Mouse (Mus musculus): ENCODE data around the gene Ppp1r13l. TPM values are rescaled to one million over a fixed set of nuclear protein-coding genes. Genes with fewer than 3 reads are reported as not detected.

The Ppp1r13l gene
- polyA plus RNA-seq, 1 experiment from 2014 or later, result 13.5 TPM

- Histone ChIP-seq H3K4me1 (replicated peaks) (peaks cover 22% of the 10 kb centered on the region), H3K36me3 (peaks cover 8% of the 10 kb centered on the region; the same call in 1 of the 2 replicates), H3K9me3 (replicated peaks) (no peaks in the 10 kb centered on the region), H3K4me3 (peak overlapping the region; percentile 40), H3K27ac (no peak overlapping the region), H3K9ac (peak overlapping the region; percentile 41), H3K27me3 (peaks cover 28% of the 10 kb centered on the region), H3K4me2 (peak overlapping the region; percentile 73)
- WGBS, result 3% methylated on average over 27 of the region's 27 CpGs
- ATAC-seq (replicated peaks; ENCODE audit: insufficient number of reproducible peaks, insufficient read depth, low FRiP score, low read depth), result peak; percentile 40; the same call in 1 of the 2 replicates
Observed at GRCm38 (mm10) chr7:19399496-19400280, 40.1 kb downstream of the Ppp1r13l start.

- H3K9ac ChIP-seq, result no peak overlapping the region
- H3K9me3 ChIP-seq (replicated peaks), result no peaks in the 10 kb centered on the region
- H3K27me3 ChIP-seq, result peaks cover 34% of the 10 kb centered on the region
- H3K27ac ChIP-seq, result no peak overlapping the region
- H3K4me3 ChIP-seq, result no peak overlapping the region
- peaks cover 27% of the 10 kb centered on the region for H3K4me1 ChIP-seq (replicated peaks)
- H3K36me3 ChIP-seq, result no peaks in the 10 kb centered on the region
- H3K4me2 ChIP-seq, result no peak overlapping the region
- no peak for ATAC-seq (replicated peaks; ENCODE audit: insufficient number of reproducible peaks, insufficient read depth, low FRiP score, low read depth)
- WGBS, result 78% methylated on average over 4 of the region's 4 CpGs
Observed at GRCm38 (mm10) chr7:19400946-19401345, 41.4 kb downstream of the Ppp1r13l start.

- H3K36me3 ChIP-seq, result no peaks in the 10 kb centered on the region
- H3K9ac ChIP-seq, result no peak overlapping the region
- no peak overlapping the region for H3K4me3 ChIP-seq
- H3K27me3 ChIP-seq, result peaks cover 34% of the 10 kb centered on the region
- ATAC-seq (replicated peaks; ENCODE audit: insufficient number of reproducible peaks, insufficient read depth, low FRiP score, low read depth), result no peak
- H3K9me3 ChIP-seq (replicated peaks), result no peaks in the 10 kb centered on the region
- no peak overlapping the region for H3K4me2 ChIP-seq
- 81% methylated on average over 9 of the region's 9 CpGs for WGBS
- H3K27ac ChIP-seq, result no peak overlapping the region
- H3K4me1 ChIP-seq (replicated peaks), result peaks cover 27% of the 10 kb centered on the region
Observed at GRCm38 (mm10) chr7:19402535-19403112, 43.1 kb downstream of the Ppp1r13l start.

GRCm38 (mm10) chr7:19403731-19404296 is 44.3 kb downstream of the Ppp1r13l start, which contains the start of gene Klc3:
Gene Klc3 (minus strand): TSS chr7:19404104.
- H3K9ac ChIP-seq, result peak within 1 kb of the TSS; percentile 66
- under 1% methylated on average over 62 of the region's 62 CpGs for WGBS
- no peaks in the 10 kb centered on the region for H3K36me3 ChIP-seq
- peak; percentile 57 for ATAC-seq (replicated peaks; ENCODE audit: insufficient number of reproducible peaks, insufficient read depth, low FRiP score, low read depth)
- H3K9me3 ChIP-seq (replicated peaks), result no peaks in the 10 kb centered on the region
- peak within 1 kb of the TSS; percentile 99 for H3K4me2 ChIP-seq
- peak within 1 kb of the TSS; percentile 70 for H3K4me3 ChIP-seq
- peaks cover 34% of the 10 kb centered on the region for H3K27me3 ChIP-seq
- H3K27ac ChIP-seq, result no peak within 1 kb of the TSS
- peaks cover 27% of the 10 kb centered on the region for H3K4me1 ChIP-seq (replicated peaks)

- Histone ChIP-seq H3K4me1 (replicated peaks) (peaks cover 27% of the 10 kb centered on the region), H3K27me3 (peaks cover 30% of the 10 kb centered on the region), H3K9me3 (replicated peaks) (no peaks in the 10 kb centered on the region), H3K4me2 (peak within 1 kb of the TSS; percentile 99), H3K9ac (peak within 1 kb of the TSS; percentile 66), H3K4me3 (peak within 1 kb of the TSS; percentile 70), H3K27ac (no peak within 1 kb of the TSS), H3K36me3 (no peaks in the 10 kb centered on the region)
- no peak for ATAC-seq (replicated peaks; ENCODE audit: insufficient number of reproducible peaks, insufficient read depth, low FRiP score, low read depth)
- 53% methylated on average over 7 of the region's 7 CpGs for WGBS
Observed at GRCm38 (mm10) chr7:19404476-19404875, 44.9 kb downstream of the Ppp1r13l start, which contains the start of gene Ckm. Gene Ckm (plus strand): TSS chr7:19404776.

- 4% methylated on average over 19 of the region's 19 CpGs for WGBS
- H3K27me3 ChIP-seq, result peaks cover 30% of the 10 kb centered on the region
- H3K36me3 ChIP-seq, result no peaks in the 10 kb centered on the region
- H3K4me1 ChIP-seq (replicated peaks), result peaks cover 28% of the 10 kb centered on the region
- H3K9ac ChIP-seq, result no peak overlapping the region
- no peak overlapping the region for H3K4me3 ChIP-seq
- H3K4me2 ChIP-seq, result peak overlapping the region; percentile 39
- H3K9me3 ChIP-seq (replicated peaks), result no peaks in the 10 kb centered on the region
- H3K27ac ChIP-seq, result no peak overlapping the region
- no peak for ATAC-seq (replicated peaks; ENCODE audit: insufficient number of reproducible peaks, insufficient read depth, low FRiP score, low read depth)
Observed at GRCm38 (mm10) chr7:19405417-19405816, 45.9 kb downstream of the Ppp1r13l start.

- peak overlapping the region; percentile 97 for H3K27ac ChIP-seq
- ATAC-seq (replicated peaks; ENCODE audit: insufficient number of reproducible peaks, insufficient read depth, low FRiP score, low read depth), result peak; percentile 72
- H3K36me3 ChIP-seq, result peaks cover under 1% of the 10 kb centered on the region; the same call in 1 of the 2 replicates
- H3K4me1 ChIP-seq (replicated peaks), result peaks cover 27% of the 10 kb centered on the region
- 21% methylated on average over 6 of the region's 6 CpGs for WGBS
- H3K4me2 ChIP-seq, result peak overlapping the region; percentile 43
- H3K4me3 ChIP-seq, result no peak overlapping the region
- peak overlapping the region; percentile 20 for H3K9ac ChIP-seq
- peaks cover 5% of the 10 kb centered on the region for H3K27me3 ChIP-seq
- H3K9me3 ChIP-seq (replicated peaks), result no peaks in the 10 kb centered on the region
Observed at GRCm38 (mm10) chr7:19409753-19410152, 50.2 kb downstream of the Ppp1r13l start.

GRCm38 (mm10) chr7:19410766-19411344 is 51.3 kb downstream of the Ppp1r13l start:
- peak; percentile 91 for ATAC-seq (replicated peaks; ENCODE audit: insufficient number of reproducible peaks, insufficient read depth, low FRiP score, low read depth)
- no peaks in the 10 kb centered on the region for H3K27me3 ChIP-seq
- H3K27ac ChIP-seq, result peak overlapping the region; percentile 97

GRCm38 (mm10) chr7:19411783-19412182 is 52.2 kb downstream of the Ppp1r13l start:
- no peak for ATAC-seq (replicated peaks; ENCODE audit: insufficient number of reproducible peaks, insufficient read depth, low FRiP score, low read depth)
- Histone ChIP-seq H3K27ac (peak overlapping the region; percentile 97), H3K36me3 (peaks cover 12% of the 10 kb centered on the region; the same call in 1 of the 2 replicates), H3K27me3 (no peaks in the 10 kb centered on the region), H3K4me2 (peak overlapping the region; percentile 56), H3K9me3 (replicated peaks) (no peaks in the 10 kb centered on the region), H3K4me1 (replicated peaks) (peaks cover 35% of the 10 kb centered on the region), H3K9ac (peak overlapping the region; percentile 59), H3K4me3 (peak overlapping the region; percentile 51)
- 62% methylated on average over 5 of the region's 5 CpGs for WGBS

More at GRCm38 (mm10) chr7:19410766-19411344, 51.3 kb downstream of the Ppp1r13l start:
- Histone ChIP-seq H3K36me3 (peaks cover 7% of the 10 kb centered on the region; the same call in 1 of the 2 replicates), H3K4me1 (replicated peaks) (peaks cover 31% of the 10 kb centered on the region), H3K4me2 (peak overlapping the region; percentile 56), H3K4me3 (peak overlapping the region; percentile 51), H3K9ac (peak overlapping the region; percentile 59), H3K9me3 (replicated peaks) (no peaks in the 10 kb centered on the region)
- WGBS, result 50% methylated on average over 11 of the region's 11 CpGs

GRCm38 (mm10) chr7:19413525-19413924 is 54.0 kb downstream of the Ppp1r13l start:
- no peak overlapping the region for H3K4me3 ChIP-seq
- H3K4me1 ChIP-seq (replicated peaks), result peaks cover 39% of the 10 kb centered on the region
- no peaks in the 10 kb centered on the region for H3K9me3 ChIP-seq (replicated peaks)
- no peak overlapping the region for H3K9ac ChIP-seq
- H3K27me3 ChIP-seq, result 0 out of 2 replicates have a peak, but pooled peaks cover 5% of the 10 kb centered on the region
- 64% methylated on average over 3 of the region's 3 CpGs for WGBS
- peaks cover 19% of the 10 kb centered on the region; the same call in 1 of the 2 replicates for H3K36me3 ChIP-seq
- H3K27ac ChIP-seq, result no peak overlapping the region
- ATAC-seq (replicated peaks; ENCODE audit: insufficient number of reproducible peaks, insufficient read depth, low FRiP score, low read depth), result no peak
- peak overlapping the region; percentile 8 for H3K4me2 ChIP-seq

- 54% methylated on average over 15 of the region's 15 CpGs for WGBS
- Histone ChIP-seq H3K4me2 (no peak overlapping the region), H3K27me3 (peaks cover 26% of the 10 kb centered on the region), H3K4me3 (no peak overlapping the region), H3K36me3 (peaks cover 19% of the 10 kb centered on the region; the same call in 1 of the 2 replicates), H3K4me1 (replicated peaks) (peaks cover 43% of the 10 kb centered on the region), H3K27ac (no peak overlapping the region), H3K9ac (no peak overlapping the region), H3K9me3 (replicated peaks) (no peaks in the 10 kb centered on the region)
- ATAC-seq (replicated peaks; ENCODE audit: insufficient number of reproducible peaks, insufficient read depth, low FRiP score, low read depth), result no peak
Observed at GRCm38 (mm10) chr7:19416590-19416989, 57.0 kb downstream of the Ppp1r13l start.

All from heart, embryonic 15.5 days (tissue).